Mouse (Mus musculus) bone marrow, adult 2 months (tissue): ENCODE data around the gene Tubb4a.

ENCODE experiments used
- CTCF ChIP-seq: fragments of 200-500 bp; IDR thresholded peaks from 2 replicates; pipeline ENCODE4 v1.5.1; 2011; ENCODE audit warnings: low read length, control low read depth; ENCODE audit not compliant: control insufficient read depth, insufficient read depth
- POLR2A ChIP-seq: fragments of 200-500 bp; IDR thresholded peaks from 2 replicates; pipeline ENCODE4 v1.6.1; 2011; ENCODE audit warnings: low read depth, mild to moderate bottlenecking, control low read depth, low read length, borderline replicate concordance; ENCODE audit not compliant: control insufficient read depth

DNA sequence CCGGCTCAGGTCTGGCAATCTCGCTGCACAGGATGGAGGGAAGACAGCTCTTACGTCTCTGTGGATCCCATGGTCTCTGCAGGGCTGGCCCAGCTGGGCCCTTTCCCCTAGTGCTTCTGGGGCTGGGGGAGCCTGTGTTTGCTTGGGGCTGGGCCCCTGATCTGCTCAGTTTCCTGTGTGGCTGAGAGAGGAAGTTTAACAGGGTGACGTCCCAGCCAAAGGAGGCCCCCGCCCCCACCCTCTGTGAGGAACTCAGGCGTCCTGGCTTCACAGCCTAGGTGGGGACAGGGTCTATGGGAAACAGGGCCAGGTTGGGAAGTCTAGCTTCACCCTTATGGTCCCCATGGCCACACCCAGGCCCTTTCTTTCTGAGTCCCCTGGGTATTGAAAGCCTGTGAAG, 9.2 kb downstream of the Tubb4a start, which contains the start of gene Dennd1c:
- TF ChIP-seq CTCF = no peak
- peak; percentile 84; the same call in 1 of the 2 replicates for TF ChIP-seq POLR2A
